Mouse (Mus musculus) CH12.LX (cell line): Measurements from ENCODE around the gene Hypk. TPM values are rescaled to one million over a fixed set of nuclear protein-coding genes. Genes with fewer than 3 reads are reported as not detected.
"Not testable (repeated sequence)": the region's sequence is repeated elsewhere in the genome, so short reads cannot be mapped to it uniquely, and the experiment has no call there.

ENCODE experiments used
- DNase-seq: peaks from one replicate; pipeline ENCODE4 v3.0.0-alpha.2; 2013; ENCODE audit errors: extremely low read depth
- H3K27ac ChIP-seq: 2 replicates; pipeline ENCODE4 v1.5.1; 2012; ENCODE audit warnings: low read depth, mild to moderate bottlenecking, control low read depth, moderate library complexity; ENCODE audit not compliant: insufficient read depth
- H3K27me3 ChIP-seq: replicated peaks from 2 replicates; pipeline ENCODE3; 2012; ENCODE audit warnings: inconsistent platforms
- H3K36me3 ChIP-seq, 2 experiments: replicated peaks in 1 of 2; 2 replicates each; pipeline versions ENCODE3 to v1.6.1; 2012; ENCODE audit warnings: inconsistent platforms in 1 of 2, low read length in 1 of 2, mild to moderate bottlenecking in 1 of 2, mixed read lengths in 1 of 2, moderate library complexity in 1 of 2; ENCODE audit not compliant: control insufficient read depth in 1 of 2, insufficient read depth in 1 of 2
- H3K4me1 ChIP-seq, 2 experiments: 2 replicates each; pipeline ENCODE4 v1.6.1; 2012; ENCODE audit warnings: inconsistent platforms in 1 of 2, moderate library complexity in 1 of 2; ENCODE audit not compliant: insufficient read depth in 2 of 2, control insufficient read depth in 1 of 2
- H3K4me2 ChIP-seq: 2 replicates; pipeline ENCODE4 v1.6.1; 2012; ENCODE audit warnings: low read depth, mild to moderate bottlenecking, control low read depth; ENCODE audit not compliant: poor library complexity, insufficient read depth, severe bottlenecking
- H3K4me3 ChIP-seq, 3 experiments: fragments of 150-350 bp in 1 of 3; sonication (generic) in 1 of 3; replicated peaks in 1 of 3; 2 replicates each; pipeline versions ENCODE3 to v1.5.1; 2011 to 2012; ENCODE audit warnings: low read depth in 2 of 3, low read length in 2 of 3, mild to moderate bottlenecking in 2 of 3, moderate library complexity in 2 of 3, control low read depth in 1 of 3, improper control_type of control experiment in 1 of 3, inconsistent platforms in 1 of 3, mixed read lengths in 1 of 3; ENCODE audit not compliant: poor library complexity in 1 of 3
- H3K79me2 ChIP-seq: replicated peaks from 2 replicates; pipeline ENCODE4 v1.6.1; 2012; ENCODE audit warnings: mild to moderate bottlenecking, moderate library complexity; ENCODE audit not compliant: control insufficient read depth, poor library complexity, insufficient read depth, severe bottlenecking; ENCODE audit errors: extremely low read depth
- H3K9ac ChIP-seq: 2 replicates; pipeline ENCODE4 v1.6.1; 2012; ENCODE audit warnings: low read depth, mild to moderate bottlenecking, control low read depth, moderate library complexity; ENCODE audit not compliant: insufficient read depth
- H3K9me3 ChIP-seq: replicated peaks from 2 replicates; pipeline ENCODE3; 2012; ENCODE audit warnings: low read length, inconsistent platforms, mixed read lengths
- CHD1 ChIP-seq: IDR thresholded peaks from 2 replicates; pipeline ENCODE4 v1.6.1; 2012; ENCODE audit warnings: low read depth, low read length, improper control_type of control experiment, inconsistent platforms
- CHD2 ChIP-seq: IDR thresholded peaks from 2 replicates; pipeline ENCODE4 v1.6.1; 2011; ENCODE audit warnings: low read length, improper control_type of control experiment
- E2F4 ChIP-seq: IDR thresholded peaks from 2 replicates; pipeline ENCODE4 v1.6.1; 2011; ENCODE audit warnings: low read depth, low read length, improper control_type of control experiment; ENCODE audit not compliant: insufficient replicate concordance
- ELF1 ChIP-seq: IDR thresholded peaks from 2 replicates; pipeline ENCODE4 v1.6.1; 2014; ENCODE audit warnings: low read depth, mild to moderate bottlenecking, inconsistent platforms, low read length, improper control_type of control experiment
- ETS1 ChIP-seq: conservative IDR thresholded peaks from 2 replicates; pipeline ENCODE4 v1.6.1; 2012; ENCODE audit warnings: low read depth, mild to moderate bottlenecking, inconsistent platforms, low read length, improper control_type of control experiment, moderate library complexity
- GABPA ChIP-seq: IDR thresholded peaks from 2 replicates; pipeline ENCODE4 v1.6.1; 2012; ENCODE audit warnings: low read depth, low read length, improper control_type of control experiment, inconsistent platforms; ENCODE audit not compliant: insufficient replicate concordance
- HCFC1 ChIP-seq: IDR thresholded peaks from 2 replicates; pipeline ENCODE4 v1.6.1; 2012; ENCODE audit warnings: low read depth, mild to moderate bottlenecking, inconsistent platforms, low read length, improper control_type of control experiment
- KAT2A ChIP-seq: IDR thresholded peaks from 2 replicates; pipeline ENCODE4 v1.6.1; 2012; ENCODE audit warnings: low read length, improper control_type of control experiment, inconsistent platforms; ENCODE audit not compliant: insufficient replicate concordance
- MAFK ChIP-seq: IDR thresholded peaks from 2 replicates; pipeline ENCODE4 v1.6.1; 2011; ENCODE audit warnings: low read length, improper control_type of control experiment; ENCODE audit not compliant: insufficient replicate concordance
- MXI1 ChIP-seq: IDR thresholded peaks from 2 replicates; pipeline ENCODE4 v1.6.1; 2011; ENCODE audit warnings: mild to moderate bottlenecking, low read depth, low read length, improper control_type of control experiment
- NELFE ChIP-seq: IDR thresholded peaks from 2 replicates; pipeline ENCODE4 v1.6.1; 2011; ENCODE audit warnings: low read depth, low read length, improper control_type of control experiment
- NRF1 ChIP-seq: IDR thresholded peaks from 2 replicates; pipeline ENCODE4 v1.6.1; 2014; ENCODE audit warnings: low read depth, mild to moderate bottlenecking, inconsistent platforms, low read length, improper control_type of control experiment, moderate library complexity
- POLR2A ChIP-seq: IDR thresholded peaks from 2 replicates; pipeline ENCODE4 v1.6.1; 2011; ENCODE audit warnings: low read depth, mild to moderate bottlenecking, improper control_type of control experiment, low read length
- POLR2AphosphoS2 ChIP-seq: IDR thresholded peaks from 2 replicates; pipeline ENCODE4 v1.6.1; 2011; ENCODE audit warnings: low read depth, low read length, improper control_type of control experiment
- RCOR1 ChIP-seq: conservative IDR thresholded peaks from 2 replicates; pipeline ENCODE4 v1.6.1; 2012; ENCODE audit warnings: low read depth, mild to moderate bottlenecking, inconsistent platforms, low read length, improper control_type of control experiment
- SIN3A ChIP-seq: IDR thresholded peaks from 2 replicates; pipeline ENCODE4 v1.6.1; 2012; ENCODE audit warnings: low read length, improper control_type of control experiment, inconsistent platforms
- TBP ChIP-seq: conservative IDR thresholded peaks from 2 replicates; pipeline ENCODE4 v1.6.1; 2011; ENCODE audit warnings: low read depth, low read length, improper control_type of control experiment
- TCF12 ChIP-seq: IDR thresholded peaks from 2 replicates; pipeline ENCODE4 v1.6.1; 2014; ENCODE audit warnings: low read depth, mild to moderate bottlenecking, inconsistent platforms, low read length, improper control_type of control experiment
- ZMIZ1 ChIP-seq: IDR thresholded peaks from 2 replicates; pipeline ENCODE4 v1.6.1; 2012; ENCODE audit warnings: low read depth, mild to moderate bottlenecking, inconsistent platforms, low read length, improper control_type of control experiment
- ZNF384 ChIP-seq: IDR thresholded peaks from 2 replicates; pipeline ENCODE4 v1.6.1; 2012; ENCODE audit warnings: low read depth, low read length, improper control_type of control experiment, inconsistent platforms
- dilution Hi-C: fragments of 300-500 bp; cut with MboI; formaldehyde crosslinking; loops from 2 replicates; pipeline ENCODE4 v1.14.3; 2020; ENCODE audit warnings: low sequenced_read_pairs; ENCODE audit not compliant: extremely low pct_unique_long_range_greater_than_20kb, extremely low pct_ligation_motif_present
- in situ Hi-C: fragments of 300-500 bp; cut with MboI; formaldehyde crosslinking; loops from 3 replicates; pipeline ENCODE4 v1.14.3; 2019; ENCODE audit warnings: low sequenced_read_pairs, low pct_ligation_motif_present, low pct_unique_long_range_greater_than_20kb, mixed read lengths
- polyA plus RNA-seq: library from polyadenylated mRNA; unstranded; fragments of >175 nt; gene quantifications from 2 replicates; pipeline ENCODE4 v1.2.1, GENCODE M21; 2012; ENCODE audit warnings: low read depth; ENCODE audit not compliant: insufficient read length
- total RNA-seq, 2 experiments: library from RNA; depleted of rRNA; stranded (reverse); fragments of 300-350 nt in 1 of 2; fragments of >200 nt in 1 of 2; gene quantifications; 2 replicates each; pipeline ENCODE4 v1.2.3; 2012 to 2014

Gene Hypk
- total and polyA plus RNA-seq, 3 experiments, result 11.7 to 119 (median 15.4) TPM

- H3K27me3 ChIP-seq, dilution Hi-C loops, H3K9me3 ChIP-seq, in situ Hi-C loops: not testable (repeated sequence)
- Histone ChIP-seq H3K9ac (peak within 1 kb of the TSS; percentile 62), H3K4me1 (peaks cover 7 to 25% of the 10 kb centered on the region in 2 experiments; a peak in 2 of 4 replicates), H3K4me2 (peak within 1 kb of the TSS; percentile 96), H3K79me2 (peaks cover 51% of the 10 kb centered on the region), H3K36me3 (peaks cover 22 to 35% of the 10 kb centered on the region in 2 experiments), H3K27ac (peak within 1 kb of the TSS; percentile 30; the same call in 1 of the 2 replicates), H3K4me3 (peak within 1 kb of the TSS; percentile 56 to 65 (median 57))
- DNase-seq, result peak; percentile 96
- peak; percentile 90 for TF ChIP-seq POLR2A
- peak; percentile 66; the same call in 1 of the 2 replicates for TF ChIP-seq MXI1
- TF ChIP-seq KAT2A, result peak; percentile 93
- TF ChIP-seq TBP, result peak; percentile 96
- TF ChIP-seq ZMIZ1, result peak; percentile 87
- peak; percentile 58 for TF ChIP-seq ETS1
- peak; percentile 71 for TF ChIP-seq NRF1
- peak; percentile 65; the same call in 1 of the 2 replicates for TF ChIP-seq POLR2AphosphoS2
- TF ChIP-seq NELFE, result peak; percentile 96
- peak; percentile 100 for TF ChIP-seq E2F4
- peak; percentile 88 for TF ChIP-seq ELF1
- TF ChIP-seq HCFC1, result peak; percentile 86
- TF ChIP-seq SIN3A, result peak; percentile 97
- TF ChIP-seq TCF12, result peak; percentile 94
These were observed 53.1 kb downstream of the Hypk start, which contains the start of the genes Mfap1a and Wdr76 for GRCm38 (mm10) chr2:121505942-121506882. Gene Mfap1a (minus strand): TSS chr2:121506665. Gene Wdr76 (plus strand): TSS chr2:121506723.

- H3K27ac ChIP-seq, result 0 out of 2 replicates have a peak overlapping the region, but pooled peaks have one; percentile 28
These were observed 54.3 kb downstream of the Hypk start for GRCm38 (mm10) chr2:121507173-121507950.

More at GRCm38 (mm10) chr2:121507173-121507950, 54.3 kb downstream of the Hypk start:
- peak overlapping the region; percentile 56 to 65 (median 57) for H3K4me3 ChIP-seq
- TF ChIP-seq E2F4 (0 out of 2 replicates have a peak, but pooled peaks have one; percentile 34), SIN3A (no peak), TBP (0 out of 2 replicates have a peak, but pooled peaks have one; percentile 21), TCF12 (0 out of 2 replicates have a peak, but pooled peaks have one; percentile 20), KAT2A (no peak), RCOR1 (0 out of 2 replicates have a peak, but pooled peaks have one; percentile 41), ELF1 (0 out of 2 replicates have a peak, but pooled peaks have one; percentile 16), GABPA (no peak), MAFK (no peak), ZNF384 (peak; percentile 84), CHD2 (0 out of 2 replicates have a peak, but pooled peaks have one; percentile 26), MXI1 (peak; percentile 52; the same call in 1 of the 2 replicates), CHD1 (peak; percentile 93), ETS1 (no peak)
- no peak for DNase-seq
- peaks cover 7 to 29% of the 10 kb centered on the region in 2 experiments; a peak in 2 of 4 replicates for H3K4me1 ChIP-seq
- H3K9ac ChIP-seq, result peak overlapping the region; percentile 62
- peaks cover 58% of the 10 kb centered on the region for H3K79me2 ChIP-seq
- H3K36me3 ChIP-seq, result peaks cover 28 to 43% of the 10 kb centered on the region in 2 experiments
- H3K27me3 ChIP-seq, result no peaks in the 10 kb centered on the region
- peak overlapping the region; percentile 96 for H3K4me2 ChIP-seq
- no peaks in the 10 kb centered on the region for H3K9me3 ChIP-seq
- in situ Hi-C loops (no loop called here), dilution Hi-C loops (no loop called here)
